Mouse (Mus musculus): Measurements from ENCODE around the gene Pcp2. TPM values are rescaled to one million over a fixed set of nuclear protein-coding genes. Genes with fewer than 3 reads are reported as not detected.

Gene Pcp2
- polyA plus RNA-seq, 1 experiment from 2014 or later: 1.7 TPM

DNA sequence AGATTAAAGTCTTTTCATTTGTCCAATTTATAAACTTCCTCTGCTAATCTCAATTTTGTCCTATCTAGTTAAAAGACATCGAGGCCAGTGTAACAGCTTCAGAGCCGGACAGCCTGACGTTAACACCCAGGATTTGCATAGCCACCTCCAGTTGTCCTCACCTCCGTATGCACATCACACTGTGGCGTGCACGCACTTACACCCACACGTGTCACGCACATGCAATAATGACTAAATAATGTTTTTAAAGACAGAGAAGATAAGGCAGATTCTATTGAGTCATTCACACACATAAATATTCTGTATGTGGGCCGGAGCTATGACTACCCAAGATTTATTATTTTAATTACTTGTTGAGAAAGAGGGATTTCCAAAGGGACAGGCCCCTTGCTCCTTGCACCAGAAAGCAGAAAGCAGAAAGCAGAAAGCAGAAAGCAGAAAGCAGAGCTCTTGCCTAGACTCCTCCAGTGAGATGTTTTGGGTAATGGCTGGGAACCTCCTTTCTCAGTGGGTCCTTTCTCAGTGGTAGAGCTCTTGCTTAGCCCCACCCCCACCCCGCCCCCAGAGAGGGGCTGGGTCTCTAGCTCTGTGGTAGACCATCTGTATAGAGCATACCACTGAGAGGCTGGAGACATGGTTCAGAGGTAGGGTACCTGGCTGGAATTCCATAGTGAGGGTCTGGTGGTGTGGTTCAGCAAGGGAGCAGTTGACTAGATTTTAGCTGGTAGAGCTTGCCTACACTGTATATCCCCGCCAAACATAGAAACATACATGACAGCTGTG is 29.6 kb upstream of the Pcp2 start:
- Histone ChIP-seq H3K4me3 (ENCODE audit: low read depth, low read length) (no peak overlapping the region), H3K4me1 (ENCODE audit: control insufficient read depth, insufficient read depth, low read length) (peaks cover 5% of the 10 kb centered on the region; the same call in 1 of the 2 replicates), H3K36me3 (ENCODE audit: control insufficient read depth, insufficient read depth, low read length) (no peaks in the 10 kb centered on the region), H3K9me3 (replicated peaks; ENCODE audit: control insufficient read depth, low read length, poor library complexity, severe bottlenecking) (no peaks in the 10 kb centered on the region), H3K4me2 (ENCODE audit: low read length) (no peak overlapping the region), H3K9ac (ENCODE audit: low read depth, low read length) (no peak overlapping the region), H3K27ac (ENCODE audit: low read length) (no peak overlapping the region), H3K27me3 (ENCODE audit: control insufficient read depth, insufficient read depth, low read depth, low read length) (no peaks in the 10 kb centered on the region)
- no peak for ATAC-seq
- 79% methylated on average over 11 of the region's 11 CpGs for WGBS

DNA sequence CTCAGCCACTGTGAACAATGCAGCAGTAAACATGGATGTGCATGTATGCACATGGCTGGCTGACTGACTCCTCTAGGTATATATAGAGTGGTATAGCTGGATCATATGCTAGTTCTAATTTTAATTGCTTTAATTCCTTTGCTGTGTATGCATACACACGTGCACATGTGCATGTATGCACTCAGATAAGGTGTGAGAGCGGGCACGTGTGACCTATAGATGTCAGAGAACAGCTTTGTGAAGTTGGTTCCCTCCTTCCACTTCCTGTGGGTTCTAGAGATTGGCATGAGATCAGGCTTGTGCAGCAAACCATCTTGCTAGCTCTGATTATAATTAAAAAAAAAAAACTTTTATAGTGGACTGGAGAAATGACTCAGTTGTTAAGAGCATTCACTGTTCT is 27.5 kb upstream of the Pcp2 start:
- WGBS: 67% methylated on average over 3 of the region's 3 CpGs

DNA sequence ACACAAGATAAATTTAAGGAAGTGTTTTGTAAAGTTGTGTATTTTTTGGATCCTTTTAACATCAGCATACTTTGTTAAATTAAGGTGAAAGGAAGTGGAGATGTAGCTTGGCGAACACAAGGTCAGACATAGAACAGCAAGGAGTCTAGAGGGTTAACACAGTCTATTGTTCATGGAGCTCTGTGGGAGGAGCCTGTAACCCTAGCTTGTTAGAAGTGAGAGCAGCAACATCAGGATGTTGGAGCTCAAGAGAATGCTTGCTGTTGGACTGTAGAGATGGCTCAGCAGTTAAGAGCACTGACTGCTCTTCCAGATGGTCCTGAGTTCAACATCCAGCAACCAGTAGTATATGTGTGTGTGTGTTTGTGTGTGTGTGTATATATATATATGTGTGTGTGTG is 23.6 kb upstream of the Pcp2 start:
- H3K4me2 ChIP-seq (ENCODE audit: low read length): no peak overlapping the region
- H3K9ac ChIP-seq (ENCODE audit: low read depth, low read length): no peak overlapping the region
- no peak overlapping the region for H3K27ac ChIP-seq (ENCODE audit: low read length)
- WGBS: 18% methylated on average over 1 of the region's 1 CpGs
- H3K36me3 ChIP-seq (ENCODE audit: control insufficient read depth, insufficient read depth, low read length): no peaks in the 10 kb centered on the region
- H3K27me3 ChIP-seq (ENCODE audit: control insufficient read depth, insufficient read depth, low read depth, low read length): no peaks in the 10 kb centered on the region
- H3K4me1 ChIP-seq (ENCODE audit: control insufficient read depth, insufficient read depth, low read length): no peaks in the 10 kb centered on the region
- no peak for ATAC-seq
- H3K4me3 ChIP-seq (ENCODE audit: low read depth, low read length): no peak overlapping the region
- no peaks in the 10 kb centered on the region for H3K9me3 ChIP-seq (replicated peaks; ENCODE audit: control insufficient read depth, low read length, poor library complexity, severe bottlenecking)

More for the DNA sequence above, 27.5 kb upstream of the Pcp2 start:
- no peak overlapping the region for H3K27ac ChIP-seq (ENCODE audit: low read length)
- H3K9me3 ChIP-seq (replicated peaks; ENCODE audit: control insufficient read depth, low read length, poor library complexity, severe bottlenecking): no peaks in the 10 kb centered on the region
- H3K27me3 ChIP-seq (ENCODE audit: control insufficient read depth, insufficient read depth, low read depth, low read length): no peaks in the 10 kb centered on the region
- no peak overlapping the region for H3K9ac ChIP-seq (ENCODE audit: low read depth, low read length)
- ATAC-seq: no peak
- H3K4me1 ChIP-seq (ENCODE audit: control insufficient read depth, insufficient read depth, low read length): peaks cover 5% of the 10 kb centered on the region; the same call in 1 of the 2 replicates
- no peaks in the 10 kb centered on the region for H3K36me3 ChIP-seq (ENCODE audit: control insufficient read depth, insufficient read depth, low read length)
- no peak overlapping the region for H3K4me2 ChIP-seq (ENCODE audit: low read length)
- no peak overlapping the region for H3K4me3 ChIP-seq (ENCODE audit: low read depth, low read length)

DNA sequence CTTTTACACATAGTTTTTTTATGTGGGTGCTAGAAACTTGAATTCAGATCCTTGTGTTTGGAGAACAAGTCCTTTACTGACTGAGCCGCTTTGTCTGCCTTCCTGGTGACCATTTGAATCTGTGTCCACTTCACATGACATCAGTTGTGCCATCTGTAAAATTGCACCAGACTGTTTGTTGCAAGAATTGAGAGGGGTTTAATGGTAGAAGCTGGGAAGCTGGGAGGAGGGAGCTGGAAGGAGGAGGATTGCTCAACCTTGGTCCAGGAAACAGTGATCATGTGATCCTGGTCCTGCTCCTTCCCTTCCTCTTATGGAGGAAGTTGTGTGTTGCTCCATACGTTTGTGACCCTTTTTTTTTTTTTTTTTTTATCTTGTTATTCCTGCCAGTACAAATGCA is 22.9 kb upstream of the Pcp2 start:
- Histone ChIP-seq H3K9ac (ENCODE audit: low read depth, low read length) (no peak overlapping the region), H3K4me2 (ENCODE audit: low read length) (no peak overlapping the region), H3K4me1 (ENCODE audit: control insufficient read depth, insufficient read depth, low read length) (no peaks in the 10 kb centered on the region), H3K27me3 (ENCODE audit: control insufficient read depth, insufficient read depth, low read depth, low read length) (no peaks in the 10 kb centered on the region), H3K27ac (ENCODE audit: low read length) (no peak overlapping the region), H3K9me3 (replicated peaks; ENCODE audit: control insufficient read depth, low read length, poor library complexity, severe bottlenecking) (no peaks in the 10 kb centered on the region), H3K4me3 (ENCODE audit: low read depth, low read length) (no peak overlapping the region), H3K36me3 (ENCODE audit: control insufficient read depth, insufficient read depth, low read length) (no peaks in the 10 kb centered on the region)
- ATAC-seq: no peak
- 67% methylated on average over 2 of the region's 2 CpGs for WGBS

DNA sequence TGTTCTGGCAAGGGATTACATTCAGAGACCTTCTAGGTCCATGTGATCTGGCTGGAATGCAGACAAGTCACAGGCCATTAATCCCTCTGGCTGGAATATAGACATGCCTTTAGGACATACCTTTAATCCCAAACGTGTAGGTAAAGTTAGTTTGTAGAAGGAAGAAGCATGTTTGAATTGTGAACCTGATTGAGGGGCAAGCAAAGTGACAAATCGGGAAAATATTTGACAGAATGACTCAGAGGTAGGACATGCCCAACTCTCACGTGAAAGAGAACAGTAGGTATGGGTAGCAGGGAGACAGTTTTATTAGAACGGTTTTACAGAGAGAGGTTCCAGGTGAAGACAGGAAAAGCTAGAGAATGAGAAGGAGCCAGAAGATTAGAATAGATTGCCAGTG is 22.2 kb upstream of the Pcp2 start:
- Histone ChIP-seq H3K4me3 (ENCODE audit: low read depth, low read length) (no peak overlapping the region), H3K4me1 (ENCODE audit: control insufficient read depth, insufficient read depth, low read length) (no peaks in the 10 kb centered on the region), H3K27ac (ENCODE audit: low read length) (no peak overlapping the region), H3K27me3 (ENCODE audit: control insufficient read depth, insufficient read depth, low read depth, low read length) (no peaks in the 10 kb centered on the region), H3K9me3 (replicated peaks; ENCODE audit: control insufficient read depth, low read length, poor library complexity, severe bottlenecking) (no peaks in the 10 kb centered on the region), H3K36me3 (ENCODE audit: control insufficient read depth, insufficient read depth, low read length) (no peaks in the 10 kb centered on the region), H3K4me2 (ENCODE audit: low read length) (no peak overlapping the region), H3K9ac (ENCODE audit: low read depth, low read length) (no peak overlapping the region)
- ATAC-seq: no peak
- 78% methylated on average over 4 of the region's 4 CpGs for WGBS

DNA sequence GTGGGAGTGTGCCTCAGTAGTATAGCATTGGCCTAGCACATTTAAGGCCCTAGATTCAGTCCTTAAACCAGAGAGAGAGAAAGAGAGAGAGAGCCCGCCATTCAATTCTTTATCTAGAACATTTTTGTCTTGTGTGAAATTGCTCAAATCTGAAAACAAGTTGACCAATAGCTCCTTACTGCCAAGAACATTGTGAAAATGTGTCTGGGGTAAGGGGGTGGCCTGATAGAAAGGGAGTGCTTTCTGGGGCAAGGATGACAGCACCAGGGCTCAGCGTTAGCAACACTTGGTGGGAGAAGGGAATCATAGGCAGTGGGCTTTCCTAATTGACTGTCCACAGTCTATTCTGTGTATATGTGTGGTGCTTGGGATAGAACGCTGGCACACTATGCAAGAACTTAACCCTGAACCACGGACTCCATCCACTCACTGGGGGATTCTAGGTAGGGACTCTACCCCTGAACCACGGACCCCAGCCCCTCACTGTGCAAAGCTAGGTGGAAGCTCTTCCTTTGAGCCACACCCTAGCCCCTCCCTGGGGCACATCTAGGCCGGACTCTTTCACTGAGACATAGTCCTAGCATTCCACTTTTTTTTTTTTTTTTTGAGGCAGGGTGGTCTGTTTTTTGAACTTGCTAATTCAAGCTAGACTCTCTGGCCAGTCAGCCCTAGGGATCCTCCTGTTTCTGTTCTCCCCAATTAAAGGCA is 21.6 kb upstream of the Pcp2 start:
- no peak for ATAC-seq
- H3K36me3 ChIP-seq (ENCODE audit: control insufficient read depth, insufficient read depth, low read length): no peaks in the 10 kb centered on the region
- no peaks in the 10 kb centered on the region for H3K4me1 ChIP-seq (ENCODE audit: control insufficient read depth, insufficient read depth, low read length)
- no peaks in the 10 kb centered on the region for H3K9me3 ChIP-seq (replicated peaks; ENCODE audit: control insufficient read depth, low read length, poor library complexity, severe bottlenecking)
- no peak overlapping the region for H3K4me3 ChIP-seq (ENCODE audit: low read depth, low read length)
- H3K9ac ChIP-seq (ENCODE audit: low read depth, low read length): no peak overlapping the region
- no peak overlapping the region for H3K27ac ChIP-seq (ENCODE audit: low read length)
- WGBS: 80% methylated on average over 6 of the region's 6 CpGs
- H3K27me3 ChIP-seq (ENCODE audit: control insufficient read depth, insufficient read depth, low read depth, low read length): no peaks in the 10 kb centered on the region
- no peak overlapping the region for H3K4me2 ChIP-seq (ENCODE audit: low read length)

DNA sequence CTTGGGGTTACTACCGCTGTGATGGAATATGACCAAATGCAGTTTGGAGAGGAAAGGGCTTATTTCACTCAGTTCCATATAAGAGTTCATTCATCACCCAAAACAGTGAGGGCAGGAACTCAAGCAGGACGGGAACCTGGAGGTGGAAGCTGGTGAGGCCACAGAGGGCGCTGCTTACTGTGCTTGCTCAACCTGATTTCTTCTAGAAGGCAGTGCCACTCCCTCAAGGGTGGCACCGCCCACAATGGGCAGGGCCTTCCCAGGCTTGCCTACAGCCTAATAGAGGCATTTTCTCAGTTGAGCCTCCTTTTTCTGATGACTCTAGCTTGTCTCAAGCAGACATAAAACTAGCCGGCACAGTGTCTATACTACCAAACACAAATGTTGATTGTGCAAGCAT is 20.5 kb upstream of the Pcp2 start:
- 32% methylated on average over 5 of the region's 5 CpGs for WGBS
- no peak overlapping the region for H3K4me3 ChIP-seq (ENCODE audit: low read depth, low read length)
- no peaks in the 10 kb centered on the region for H3K36me3 ChIP-seq (ENCODE audit: control insufficient read depth, insufficient read depth, low read length)

DNA sequence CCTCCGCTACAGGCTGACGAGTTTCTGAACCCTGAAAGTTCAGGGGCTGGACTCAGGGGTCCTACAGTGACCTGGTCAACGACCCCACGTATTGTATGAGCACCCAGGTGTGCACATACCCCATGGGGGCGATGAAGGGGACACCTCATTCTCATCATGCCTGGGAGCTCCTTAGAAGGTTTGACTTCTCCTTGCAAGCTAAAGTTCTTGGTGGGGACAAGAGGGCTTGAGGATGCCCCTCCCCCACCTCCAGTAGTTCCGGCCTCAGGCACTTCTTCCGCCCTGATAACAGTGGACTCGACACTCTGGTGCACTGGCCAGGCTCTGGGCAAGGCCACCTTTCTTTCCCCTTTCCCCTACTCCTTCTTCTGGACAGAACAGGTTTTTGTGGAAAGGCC is 6.1 kb upstream of the Pcp2 start:
- WGBS: 29% methylated on average over 8 of the region's 8 CpGs
- Histone ChIP-seq H3K9ac (ENCODE audit: low read depth, low read length) (peak overlapping the region; percentile 61; the same call in 1 of the 2 replicates), H3K27me3 (ENCODE audit: control insufficient read depth, insufficient read depth, low read depth, low read length) (peaks cover 10% of the 10 kb centered on the region), H3K27ac (ENCODE audit: low read length) (no peak overlapping the region), H3K9me3 (replicated peaks; ENCODE audit: control insufficient read depth, low read length, poor library complexity, severe bottlenecking) (no peaks in the 10 kb centered on the region), H3K36me3 (ENCODE audit: control insufficient read depth, insufficient read depth, low read length) (no peaks in the 10 kb centered on the region), H3K4me3 (ENCODE audit: low read depth, low read length) (peak overlapping the region; percentile 48), H3K4me1 (ENCODE audit: control insufficient read depth, insufficient read depth, low read length) (peaks cover 8% of the 10 kb centered on the region), H3K4me2 (ENCODE audit: low read length) (peak overlapping the region; percentile 77)
- no peak for ATAC-seq

More for the DNA sequence above, 20.5 kb upstream of the Pcp2 start:
- H3K4me2 ChIP-seq (ENCODE audit: low read length): no peak overlapping the region
- H3K4me1 ChIP-seq (ENCODE audit: control insufficient read depth, insufficient read depth, low read length): no peaks in the 10 kb centered on the region
- no peaks in the 10 kb centered on the region for H3K9me3 ChIP-seq (replicated peaks; ENCODE audit: control insufficient read depth, low read length, poor library complexity, severe bottlenecking)
- no peak overlapping the region for H3K27ac ChIP-seq (ENCODE audit: low read length)
- H3K27me3 ChIP-seq (ENCODE audit: control insufficient read depth, insufficient read depth, low read depth, low read length): no peaks in the 10 kb centered on the region
- no peak for ATAC-seq
- no peak overlapping the region for H3K9ac ChIP-seq (ENCODE audit: low read depth, low read length)
